Mouse (Mus musculus) heart, postnatal 0 days (tissue): Measurements from ENCODE around the gene Tctex1d2. TPM values are rescaled to one million over a fixed set of nuclear protein-coding genes. Genes with fewer than 3 reads are reported as not detected.
A peak's percentile ranks its signal among the peaks of the same experiment; 100 is the strongest.

Source experiments
- ATAC-seq: fragments of 200-750 bp; cut with Nextera tagmentation; 2 replicates; pipeline ENCODE4 v1.8.0; 2017; ENCODE audit warnings: low read depth, moderate number of reproducible peaks, moderate library complexity; ENCODE audit not compliant: insufficient read depth
- DNase-seq: peaks from one replicate; pipeline ENCODE4 v3.0.0-alpha.2; 2016; ENCODE audit warnings: low spot score
- H3K27ac ChIP-seq: fragments of 300-500 bp; sonication (generic); 2 replicates; pipeline ENCODE4 v1.5.1; 2014; ENCODE audit warnings: low read depth, mild to moderate bottlenecking
- H3K27me3 ChIP-seq: fragments of 300-500 bp; sonication (generic); 2 replicates; pipeline ENCODE4 v1.6.1; 2014; ENCODE audit warnings: low read length, mixed read lengths; ENCODE audit not compliant: control insufficient read depth, insufficient read depth
- H3K36me3 ChIP-seq: fragments of 300-500 bp; sonication (generic); replicated peaks from 2 replicates; pipeline ENCODE4 v1.6.1; 2014; ENCODE audit warnings: low read length, mixed read lengths; ENCODE audit not compliant: control insufficient read depth, insufficient read depth
- H3K4me1 ChIP-seq: fragments of 300-500 bp; sonication (generic); 2 replicates; pipeline ENCODE4 v1.6.1; 2014; ENCODE audit warnings: antibody characterized with exemption; ENCODE audit not compliant: control insufficient read depth, insufficient read depth
- H3K4me2 ChIP-seq: fragments of 300-500 bp; sonication (generic); 2 replicates; pipeline ENCODE4 v1.6.1; 2014; ENCODE audit warnings: low read depth, mild to moderate bottlenecking, low read length, moderate library complexity
- H3K4me3 ChIP-seq: fragments of 300-500 bp; sonication (generic); 2 replicates; pipeline ENCODE4 v1.5.1; 2014; ENCODE audit warnings: low read depth, low read length
- H3K9ac ChIP-seq: fragments of 300-500 bp; sonication (generic); replicated peaks from 2 replicates; pipeline ENCODE4 v1.6.1; 2014; ENCODE audit warnings: low read depth, low read length, mixed read lengths
- H3K9me3 ChIP-seq: fragments of 300-500 bp; sonication (generic); replicated peaks from 2 replicates; pipeline ENCODE4 v1.6.1; 2016; ENCODE audit warnings: low read length; ENCODE audit not compliant: control insufficient read depth
- CTCF ChIP-seq: IDR thresholded peaks from 2 replicates; pipeline ENCODE4 v1.5.1; 2016; ENCODE audit warnings: antibody characterized with exemption, control low read depth, low read depth
- EP300 ChIP-seq: IDR thresholded peaks from 2 replicates; pipeline ENCODE4 v1.6.1; 2016; ENCODE audit warnings: antibody characterized with exemption, low read depth
- WGBS: fragments of 180-500 bp; shearing (Covaris S2); extraction: QIAGEN DNeasy Blood & Tissue Kit; methylation state at CpG from one replicate; pipeline ENCODE4 v1.1.7; 2014; 5-methylcytosine and 5-hydroxymethylcytosine counted together
- polyA plus RNA-seq: library from polyadenylated mRNA; unstranded; fragments of >200 nt; fragmentation: Nextera tagmentation; extraction: Ambion mirVana; gene quantifications from 2 replicates; pipeline ENCODE4 v1.2.1, GENCODE M21; 2015
- total RNA-seq: library from RNA; depleted of rRNA; stranded (reverse); fragments of >200 nt; gene quantifications from 2 replicates; pipeline ENCODE4 v1.2.3, GENCODE M21; 2014; ENCODE audit warnings: low replicate concordance

Tctex1d2 gene
- total and polyA plus RNA-seq, 2 experiments from 2014 or later: 18.1 to 30.3 TPM

GRCm38 (mm10) chr16:32386826-32387225 is 32.7 kb upstream of the Tctex1d2 start:
- Histone ChIP-seq H3K36me3 (peaks cover 56% of the 10 kb centered on the region), H3K4me3 (no peak overlapping the region), H3K9ac (no peak overlapping the region), H3K9me3 (no peaks in the 10 kb centered on the region), H3K4me1 (no peaks in the 10 kb centered on the region), H3K27ac (no peak overlapping the region), H3K27me3 (no peaks in the 10 kb centered on the region), H3K4me2 (no peak overlapping the region)
- ATAC-seq: no peak
- WGBS: 72% methylated on average over 3 of the region's 3 CpGs
- TF ChIP-seq CTCF (no peak), EP300 (no peak)
- DNase-seq: no peak

GRCm38 (mm10) chr16:32389049-32389448 is 30.5 kb upstream of the Tctex1d2 start:
- Histone ChIP-seq H3K4me1 (no peaks in the 10 kb centered on the region), H3K36me3 (peaks cover 44% of the 10 kb centered on the region), H3K27me3 (no peaks in the 10 kb centered on the region), H3K27ac (no peak overlapping the region), H3K4me2 (no peak overlapping the region), H3K9ac (no peak overlapping the region), H3K4me3 (no peak overlapping the region), H3K9me3 (no peaks in the 10 kb centered on the region)
- no peak for ATAC-seq
- TF ChIP-seq CTCF (no peak), EP300 (no peak)
- DNase-seq: no peak

DNA sequence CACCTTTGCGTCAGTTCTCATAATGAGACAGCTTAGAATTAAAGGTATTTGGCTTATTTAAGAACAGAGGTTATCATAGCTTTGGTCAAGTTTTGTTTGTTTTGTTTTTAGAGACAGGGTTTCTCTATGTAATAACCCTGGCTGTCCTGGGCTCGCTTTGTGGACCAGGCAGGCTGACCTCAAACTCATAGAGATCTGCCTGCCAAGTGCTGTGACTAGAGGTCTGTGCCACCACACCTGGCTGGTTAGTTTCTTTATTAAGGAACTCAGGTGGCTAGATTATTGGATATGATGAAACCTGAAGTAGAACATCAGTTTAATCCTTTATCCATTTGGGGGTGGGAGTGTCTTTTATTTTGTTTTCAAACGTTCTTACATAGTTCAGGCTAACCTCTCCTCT is 29.7 kb upstream of the Tctex1d2 start:
- peaks cover 40% of the 10 kb centered on the region for H3K36me3 ChIP-seq
- H3K9me3 ChIP-seq: no peaks in the 10 kb centered on the region
- TF ChIP-seq EP300 (no peak), CTCF (no peak)
- H3K4me2 ChIP-seq: no peak overlapping the region
- no peak overlapping the region for H3K27ac ChIP-seq
- 80% methylated on average over 3 of the region's 3 CpGs for WGBS
- DNase-seq: no peak
- H3K4me1 ChIP-seq: no peaks in the 10 kb centered on the region
- ATAC-seq: no peak
- H3K4me3 ChIP-seq: no peak overlapping the region
- no peak overlapping the region for H3K9ac ChIP-seq
- H3K27me3 ChIP-seq: no peaks in the 10 kb centered on the region

GRCm38 (mm10) chr16:32390882-32391281 is 28.6 kb upstream of the Tctex1d2 start:
- 89% methylated on average over 3 of the region's 3 CpGs for WGBS
- no peak overlapping the region for H3K4me2 ChIP-seq
- H3K9ac ChIP-seq: no peak overlapping the region
- H3K4me3 ChIP-seq: no peak overlapping the region
- H3K36me3 ChIP-seq: peaks cover 30% of the 10 kb centered on the region
- H3K27ac ChIP-seq: no peak overlapping the region
- no peaks in the 10 kb centered on the region for H3K27me3 ChIP-seq
- H3K4me1 ChIP-seq: no peaks in the 10 kb centered on the region
- H3K9me3 ChIP-seq: no peaks in the 10 kb centered on the region
- no peak for TF ChIP-seq CTCF
- TF ChIP-seq EP300: no peak
- DNase-seq (no peak), ATAC-seq (no peak)

DNA sequence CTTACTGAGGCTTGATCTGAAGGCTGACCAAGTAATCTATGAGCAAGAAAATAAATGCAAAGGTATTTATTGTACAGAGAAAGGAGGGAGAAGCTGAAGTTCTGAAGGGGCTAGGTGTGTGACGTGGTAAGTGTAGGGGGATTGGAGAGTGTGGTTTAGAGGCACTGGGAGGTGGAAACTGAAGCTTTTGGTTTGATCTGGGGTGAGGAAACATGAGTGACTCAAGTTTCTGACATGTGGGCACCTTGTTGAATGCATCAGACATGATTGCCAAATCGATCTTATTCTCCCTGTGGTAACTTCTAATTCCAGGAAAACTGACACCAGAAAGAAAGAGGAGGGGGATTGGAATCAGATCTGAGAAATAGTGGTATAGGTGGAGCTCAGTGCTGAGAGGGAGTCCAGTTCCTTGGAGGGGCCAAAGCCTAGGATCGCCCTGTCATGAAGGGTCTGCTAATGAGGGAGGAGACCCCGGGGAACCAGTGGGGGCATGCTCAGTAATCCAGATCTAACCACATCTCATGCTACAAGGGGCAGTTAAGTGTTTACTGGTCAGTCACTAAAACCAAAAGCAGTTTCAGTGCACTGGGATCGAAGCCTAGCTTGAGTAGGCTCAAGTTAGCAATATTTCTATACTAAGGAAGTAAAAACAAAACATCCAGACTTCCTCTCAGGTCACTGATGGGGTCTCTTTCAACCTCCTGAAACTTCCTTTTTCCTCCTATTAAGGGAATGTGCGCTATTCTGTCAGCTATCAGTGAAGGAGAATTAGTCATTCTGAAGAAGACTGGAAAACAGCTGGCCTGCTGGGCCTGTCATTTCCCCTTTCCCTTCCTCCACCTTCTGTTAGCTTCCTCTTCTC is 23.6 kb upstream of the Tctex1d2 start:
- no peak overlapping the region for H3K4me2 ChIP-seq
- DNase-seq (peak; percentile 31), ATAC-seq (0 out of 2 replicates have a peak, but pooled peaks have one; percentile 20)
- H3K4me1 ChIP-seq: no peaks in the 10 kb centered on the region
- H3K27ac ChIP-seq: peak overlapping the region; percentile 57; the same call in 1 of the 2 replicates
- peaks cover 16% of the 10 kb centered on the region for H3K36me3 ChIP-seq
- no peaks in the 10 kb centered on the region for H3K9me3 ChIP-seq
- WGBS: 53% methylated on average over 6 of the region's 6 CpGs
- no peak overlapping the region for H3K4me3 ChIP-seq
- TF ChIP-seq CTCF (no peak), EP300 (no peak)
- H3K27me3 ChIP-seq: no peaks in the 10 kb centered on the region
- no peak overlapping the region for H3K9ac ChIP-seq

DNA sequence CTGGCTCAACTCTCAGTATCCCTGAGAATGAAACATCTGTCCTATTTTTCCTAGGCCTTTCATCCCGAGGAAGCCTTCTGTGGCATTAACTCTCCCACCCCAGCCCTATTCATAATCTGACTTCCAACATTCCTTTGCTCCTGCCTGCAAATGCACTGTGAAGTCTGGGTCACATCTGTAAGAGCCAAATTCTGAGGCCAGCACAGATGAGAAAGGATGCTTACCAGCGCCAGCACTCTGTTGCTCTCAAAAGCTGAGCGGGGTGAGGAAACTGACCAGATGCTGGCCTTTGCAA is 23.0 kb upstream of the Tctex1d2 start:
- H3K27me3 ChIP-seq: no peaks in the 10 kb centered on the region
- H3K4me2 ChIP-seq: no peak overlapping the region
- H3K27ac ChIP-seq: peak overlapping the region; percentile 57; the same call in 1 of the 2 replicates
- no peak for TF ChIP-seq EP300
- TF ChIP-seq CTCF: no peak
- no peaks in the 10 kb centered on the region for H3K4me1 ChIP-seq
- no peak overlapping the region for H3K9ac ChIP-seq
- peaks cover 10% of the 10 kb centered on the region for H3K36me3 ChIP-seq
- DNase-seq (peak; percentile 34), ATAC-seq (no peak)
- H3K4me3 ChIP-seq: no peak overlapping the region
- WGBS: 44% methylated on average over 3 of the region's 3 CpGs
- H3K9me3 ChIP-seq: no peaks in the 10 kb centered on the region
